Mouse (Mus musculus) small intestine, adult 2 months (tissue): ENCODE measurements around the gene Psmd12. TPM values are rescaled to one million over a fixed set of nuclear protein-coding genes. Genes with fewer than 3 reads are reported as not detected.

Source experiments
- H3K27ac ChIP-seq: fragments of 200-500 bp; 2 replicates; pipeline ENCODE4 v1.5.1; 2012; ENCODE audit warnings: low read depth, low read length, control low read depth, inconsistent platforms; ENCODE audit not compliant: insufficient read depth
- H3K27me3 ChIP-seq: fragments of 200-500 bp; 2 replicates; pipeline ENCODE4 v1.6.1; 2012; ENCODE audit warnings: mild to moderate bottlenecking, moderate library complexity, low read length, inconsistent platforms; ENCODE audit not compliant: control insufficient read depth, insufficient read depth
- H3K36me3 ChIP-seq: fragments of 200-500 bp; 2 replicates; pipeline ENCODE4 v1.6.1; 2012; ENCODE audit warnings: mild to moderate bottlenecking, low read length, control low read depth, inconsistent platforms; ENCODE audit not compliant: control insufficient read depth, insufficient read depth
- H3K4me1 ChIP-seq: fragments of 200-500 bp; 2 replicates; pipeline ENCODE4 v1.6.1; 2012; ENCODE audit warnings: low read length, inconsistent platforms, mixed read lengths; ENCODE audit not compliant: control insufficient read depth, insufficient read depth, insufficient read length
- H3K4me3 ChIP-seq: fragments of 200-500 bp; 2 replicates; pipeline ENCODE4 v1.5.1; 2012; ENCODE audit warnings: low read depth, mild to moderate bottlenecking, control low read depth, inconsistent platforms, low read length, moderate library complexity
- CTCF ChIP-seq: fragments of 200-500 bp; IDR thresholded peaks from 2 replicates; pipeline ENCODE4 v1.5.1; 2012; ENCODE audit warnings: low read depth, mild to moderate bottlenecking, control low read depth, inconsistent platforms, low read length, moderate library complexity, mixed read lengths; ENCODE audit not compliant: insufficient replicate concordance, insufficient read length; ENCODE audit errors: extremely low read depth
- POLR2A ChIP-seq: fragments of 200-500 bp; IDR thresholded peaks from 2 replicates; pipeline ENCODE4 v1.6.1; 2012; ENCODE audit warnings: low read depth, mild to moderate bottlenecking, control low read depth, inconsistent platforms, low read length, moderate library complexity
- WGBS: fragments of 180-500 bp; shearing (Covaris S2); methylation state at CpG from one replicate; pipeline ENCODE4 v1.1.7; 2018; 5-methylcytosine and 5-hydroxymethylcytosine counted together
- polyA plus RNA-seq: library from polyadenylated mRNA; depleted of rRNA; stranded (reverse); fragments of >200 nt; gene quantifications from 2 replicates; pipeline ENCODE4 v1.2.3, GENCODE M21; 2012

Gene Psmd12
- polyA plus RNA-seq, 1 experiment = 3.6 TPM

DNA sequence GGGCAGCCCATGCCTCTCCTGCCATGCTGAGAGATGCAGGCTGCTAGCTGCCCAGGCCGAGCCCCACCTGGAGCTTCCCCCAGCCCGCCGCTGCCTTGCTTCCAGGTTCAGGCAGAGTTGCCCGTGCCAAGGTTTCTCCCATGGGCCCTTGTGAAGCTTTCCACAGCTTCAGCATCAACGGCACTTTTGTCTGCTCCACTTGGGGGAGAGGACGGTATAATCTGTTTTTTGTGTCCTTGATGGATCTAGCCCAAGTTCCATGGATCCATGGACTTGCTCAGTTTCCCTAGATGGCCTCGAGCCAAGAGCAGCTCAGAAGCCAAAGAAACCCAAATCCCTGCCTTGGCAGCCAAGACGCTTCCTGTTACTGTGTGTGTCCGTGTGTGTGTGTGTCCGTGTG is 33.8 kb downstream of the Psmd12 start:
- H3K4me3 ChIP-seq = no peak overlapping the region
- WGBS = 69% methylated on average over 10 of the region's 10 CpGs
- TF ChIP-seq POLR2A = no peak
- no peak for TF ChIP-seq CTCF

DNA sequence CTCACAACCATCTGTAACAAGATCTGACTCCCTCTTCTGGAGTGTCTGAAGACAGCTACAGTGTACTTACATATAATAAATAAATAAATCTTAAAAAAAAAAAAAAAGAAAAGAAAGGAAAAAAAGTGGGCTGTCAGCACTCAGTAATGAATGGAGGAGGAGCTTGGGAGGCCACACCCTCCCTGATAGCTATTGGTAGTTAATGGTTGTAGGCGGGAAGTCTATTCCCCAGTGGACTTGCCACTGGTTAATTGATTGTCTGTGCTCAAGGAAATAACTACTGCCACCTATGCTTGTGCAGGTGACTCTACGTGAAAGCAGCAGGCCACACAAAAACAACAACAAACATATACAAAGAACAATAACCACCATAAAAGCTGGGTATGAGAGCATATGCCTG is 37.1 kb downstream of the Psmd12 start:
- Histone ChIP-seq H3K27me3 (no peaks in the 10 kb centered on the region), H3K36me3 (no peaks in the 10 kb centered on the region), H3K4me1 (peaks cover 13% of the 10 kb centered on the region), H3K4me3 (no peak overlapping the region), H3K27ac (no peak overlapping the region)
- no peak for TF ChIP-seq POLR2A
- TF ChIP-seq CTCF = no peak
- 95% methylated on average over 2 of the region's 2 CpGs for WGBS

More for the DNA sequence above, 33.8 kb downstream of the Psmd12 start:
- Histone ChIP-seq H3K27me3 (no peaks in the 10 kb centered on the region), H3K4me1 (peaks cover 4% of the 10 kb centered on the region), H3K36me3 (no peaks in the 10 kb centered on the region), H3K27ac (no peak overlapping the region)

DNA sequence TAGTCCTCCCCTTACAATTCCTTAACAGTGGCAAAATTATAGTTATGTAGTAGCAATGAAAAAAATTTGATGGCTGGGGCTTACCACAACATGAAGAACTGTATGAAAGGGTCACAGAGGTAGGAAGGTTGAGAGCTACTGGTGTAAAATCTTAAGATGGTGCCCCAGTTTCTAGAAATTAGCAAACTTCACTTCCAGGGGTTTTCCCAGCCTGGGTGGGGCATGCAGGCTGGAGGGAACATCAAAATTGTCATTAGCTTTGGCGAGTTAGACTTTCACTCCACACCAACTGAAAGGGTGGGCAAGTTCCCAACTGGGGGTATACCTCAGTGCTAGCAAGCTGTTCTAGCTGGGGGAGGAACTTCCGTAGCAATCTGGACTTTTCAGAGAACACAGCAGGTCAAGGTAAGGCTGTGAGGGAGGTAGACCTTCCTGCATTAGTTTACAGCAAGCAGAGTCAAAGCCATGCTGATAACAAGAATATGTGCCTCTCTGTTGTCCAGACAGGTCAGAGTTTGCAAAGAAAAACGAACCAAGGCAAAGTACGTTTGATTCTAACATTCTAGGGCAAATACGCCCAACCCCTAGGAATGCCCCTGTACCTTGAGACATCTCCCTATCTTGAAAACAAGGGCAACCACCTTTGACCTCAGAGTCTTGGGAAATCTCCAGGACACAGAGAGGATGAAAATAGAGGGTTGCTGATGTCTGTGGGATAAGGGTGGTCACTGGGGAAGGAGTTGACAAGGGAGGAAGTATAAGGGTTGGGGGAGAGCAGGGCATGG is 39.6 kb downstream of the Psmd12 start:
- H3K27me3 ChIP-seq = no peaks in the 10 kb centered on the region
- H3K36me3 ChIP-seq = no peaks in the 10 kb centered on the region
- H3K4me1 ChIP-seq = peaks cover 11% of the 10 kb centered on the region; the same call in 1 of the 2 replicates
- H3K4me3 ChIP-seq = no peak overlapping the region
- WGBS = 38% methylated on average over 5 of the region's 5 CpGs
- H3K27ac ChIP-seq = no peak overlapping the region
- TF ChIP-seq CTCF (no peak), POLR2A (no peak)

DNA sequence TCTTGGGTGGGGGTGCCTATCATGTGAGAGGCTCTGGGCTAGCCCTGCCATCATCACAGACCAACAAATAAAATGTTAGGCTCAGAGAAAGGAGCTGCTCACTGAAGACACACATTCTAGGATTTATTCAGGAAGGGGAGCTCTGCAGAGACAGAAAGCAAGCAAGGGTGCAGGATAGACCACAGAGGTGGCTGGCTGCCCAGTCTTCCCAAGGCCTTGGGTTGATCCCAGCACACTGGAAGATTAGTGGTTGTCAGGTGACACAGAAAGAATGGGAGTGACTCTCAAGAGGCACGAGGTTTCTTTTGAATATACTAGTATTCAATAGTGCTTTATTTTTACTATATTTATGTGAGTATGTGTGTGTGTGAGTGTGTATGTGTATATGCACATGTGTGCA is 41.9 kb downstream of the Psmd12 start:
- no peaks in the 10 kb centered on the region for H3K27me3 ChIP-seq
- WGBS = 45% methylated on average over 1 of the region's 1 CpGs
- no peak overlapping the region for H3K27ac ChIP-seq
- no peak for TF ChIP-seq POLR2A
- no peak for TF ChIP-seq CTCF
- H3K4me3 ChIP-seq = no peak overlapping the region
- no peaks in the 10 kb centered on the region for H3K36me3 ChIP-seq
- H3K4me1 ChIP-seq = peaks cover 11% of the 10 kb centered on the region; the same call in 1 of the 2 replicates

DNA sequence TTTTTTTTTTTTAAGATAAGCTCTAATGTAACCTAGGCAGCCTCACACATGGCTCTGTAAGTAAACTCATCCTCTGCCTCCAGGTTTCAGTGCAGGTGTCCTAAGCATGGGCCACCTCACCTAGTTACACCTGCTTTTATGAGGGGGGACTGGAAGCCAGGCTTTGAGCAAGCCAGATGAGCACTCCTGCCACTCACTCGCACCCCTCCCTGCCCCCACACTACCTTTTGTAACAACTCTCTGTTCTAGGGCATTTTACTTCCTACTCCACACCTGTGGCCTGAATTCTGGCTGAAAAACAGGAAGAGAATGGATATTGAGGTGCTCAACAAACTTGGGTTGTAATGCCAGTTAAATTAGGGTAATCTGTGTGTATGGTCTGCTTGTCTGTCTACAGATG is 45.7 kb downstream of the Psmd12 start:
- H3K27ac ChIP-seq = no peak overlapping the region
- no peaks in the 10 kb centered on the region for H3K27me3 ChIP-seq
- H3K4me3 ChIP-seq = no peak overlapping the region
- 42% methylated on average over 1 of the region's 1 CpGs for WGBS
- TF ChIP-seq POLR2A = no peak
- TF ChIP-seq CTCF = no peak
- H3K4me1 ChIP-seq = no peaks in the 10 kb centered on the region
- no peaks in the 10 kb centered on the region for H3K36me3 ChIP-seq

DNA sequence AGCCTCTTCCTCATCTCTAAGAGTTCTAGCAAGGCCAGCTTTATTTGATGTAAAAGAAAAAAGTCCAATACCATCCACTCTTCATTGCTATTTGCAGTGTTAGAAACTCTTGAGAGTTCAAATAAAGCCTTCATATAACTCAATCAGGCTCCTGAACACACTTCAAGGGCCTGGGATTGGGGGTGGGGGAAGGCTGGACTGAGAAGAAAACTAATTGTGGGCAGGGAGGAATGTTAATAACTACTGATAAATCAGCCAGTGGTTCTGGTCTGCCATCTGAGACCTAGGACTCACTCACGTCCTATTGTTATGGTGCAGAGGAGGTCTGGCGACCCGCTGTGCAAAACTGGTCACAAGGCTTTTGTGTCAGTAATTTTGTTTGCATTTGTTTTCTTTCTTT is 48.3 kb downstream of the Psmd12 start:
- Histone ChIP-seq H3K4me1 (no peaks in the 10 kb centered on the region), H3K27ac (no peak overlapping the region), H3K36me3 (no peaks in the 10 kb centered on the region), H3K27me3 (no peaks in the 10 kb centered on the region), H3K4me3 (no peak overlapping the region)
- WGBS = 90% methylated on average over 3 of the region's 3 CpGs
- TF ChIP-seq CTCF (no peak), POLR2A (no peak)

DNA sequence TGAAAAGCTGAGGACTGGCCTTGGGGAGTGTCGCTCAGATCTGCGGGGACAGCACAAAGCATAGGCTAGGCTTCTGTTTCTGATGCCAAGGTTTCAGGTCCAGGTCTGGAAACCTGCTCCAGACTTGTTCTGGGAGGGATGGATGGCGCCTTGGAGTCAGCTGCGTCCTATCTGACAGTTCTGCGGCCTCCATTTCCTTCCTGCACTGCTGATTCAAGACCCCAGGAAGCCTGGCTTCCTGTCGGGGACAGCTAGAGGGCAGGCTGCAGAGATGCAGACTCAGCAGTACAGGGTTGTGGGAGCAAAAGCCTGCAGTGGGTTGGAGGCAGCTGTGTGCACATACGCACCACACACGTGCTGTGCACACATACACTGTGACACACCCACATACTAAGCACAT is 50.0 kb downstream of the Psmd12 start:
- no peak for TF ChIP-seq CTCF
- TF ChIP-seq POLR2A = no peak
- no peak overlapping the region for H3K4me3 ChIP-seq
- H3K4me1 ChIP-seq = no peaks in the 10 kb centered on the region
- 68% methylated on average over 8 of the region's 8 CpGs for WGBS
- H3K27me3 ChIP-seq = no peaks in the 10 kb centered on the region
- no peak overlapping the region for H3K27ac ChIP-seq
- no peaks in the 10 kb centered on the region for H3K36me3 ChIP-seq
